Mouse (Mus musculus): ENCODE data around the gene Rora. TPM values are rescaled to one million over a fixed set of nuclear protein-coding genes. Genes with fewer than 3 reads are reported as not detected.

The Rora gene
- total RNA-seq, 1 experiment from 2014 or later = 114 TPM

GRCm38 (mm10) chr9:68689351-68689750 lies 35.8 kb downstream of the Rora start:
- DNase-seq = no peak

- DNase-seq = no peak
These were observed 41.4 kb downstream of the Rora start for GRCm38 (mm10) chr9:68694889-68695495.

- DNase-seq = peak; percentile 57
These were observed 41.9 kb downstream of the Rora start for GRCm38 (mm10) chr9:68695496-68695969.

GRCm38 (mm10) chr9:68696425-68696956 lies 42.9 kb downstream of the Rora start:
- DNase-seq = no peak

- DNase-seq = peak; percentile 57
These were observed 45.8 kb downstream of the Rora start for GRCm38 (mm10) chr9:68699341-68699740.

GRCm38 (mm10) chr9:68699856-68700255 lies 46.3 kb downstream of the Rora start:
- DNase-seq = no peak

- no peak for DNase-seq
These were observed 54.0 kb downstream of the Rora start for GRCm38 (mm10) chr9:68707636-68708035.

- no peak for DNase-seq
These were observed 55.6 kb downstream of the Rora start for GRCm38 (mm10) chr9:68709232-68709631.

GRCm38 (mm10) chr9:68710893-68711654 lies 57.5 kb downstream of the Rora start:
- DNase-seq = no peak

- DNase-seq = peak; percentile 28
These were observed 63.4 kb downstream of the Rora start for GRCm38 (mm10) chr9:68716961-68717360.

- DNase-seq = no peak
These were observed 64.8 kb downstream of the Rora start for GRCm38 (mm10) chr9:68718427-68718826.

- DNase-seq = no peak
These were observed 65.7 kb downstream of the Rora start for GRCm38 (mm10) chr9:68719286-68719685.

- no peak for DNase-seq
These were observed 71.2 kb downstream of the Rora start for GRCm38 (mm10) chr9:68724636-68725285.

GRCm38 (mm10) chr9:68727166-68727855 lies 73.7 kb downstream of the Rora start:
- no peak for DNase-seq

- no peak for DNase-seq
These were observed 77.9 kb downstream of the Rora start for GRCm38 (mm10) chr9:68731438-68731837.

- DNase-seq = no peak
These were observed 79.3 kb downstream of the Rora start for GRCm38 (mm10) chr9:68732929-68733328.

GRCm38 (mm10) chr9:68735886-68736285 lies 82.3 kb downstream of the Rora start:
- DNase-seq = no peak

- DNase-seq = no peak
These were observed 83.7 kb downstream of the Rora start for GRCm38 (mm10) chr9:68737197-68737736.

- DNase-seq = no peak
These were observed 92.5 kb downstream of the Rora start for GRCm38 (mm10) chr9:68745931-68746646.

- DNase-seq = peak; percentile 63
These were observed 103.4 kb downstream of the Rora start for GRCm38 (mm10) chr9:68756976-68757375.

- no peak for DNase-seq
These were observed 105.7 kb downstream of the Rora start for GRCm38 (mm10) chr9:68759324-68759723.

Measured in adrenal gland, postnatal 25 days (tissue).